Mouse (Mus musculus) adrenal gland, adult 10 weeks (tissue): ENCODE data around the gene Pno1. TPM values are rescaled to one million over a fixed set of nuclear protein-coding genes. Genes with fewer than 3 reads are reported as not detected.

Source experiments
- polyA plus RNA-seq: library from polyadenylated mRNA; stranded (reverse); fragments of 350-450 nt; fragmentation: Illumina TruSeq; extraction: RNeasy Lipid Tissue Mini Kit (QIAGEN cat#74804); gene quantifications from one replicate; pipeline ENCODE4 v1.2.3, GENCODE M21; 2014; ENCODE audit warnings: low read depth, low replicate concordance

Pno1 gene
- 144 TPM for polyA plus RNA-seq

DNA sequence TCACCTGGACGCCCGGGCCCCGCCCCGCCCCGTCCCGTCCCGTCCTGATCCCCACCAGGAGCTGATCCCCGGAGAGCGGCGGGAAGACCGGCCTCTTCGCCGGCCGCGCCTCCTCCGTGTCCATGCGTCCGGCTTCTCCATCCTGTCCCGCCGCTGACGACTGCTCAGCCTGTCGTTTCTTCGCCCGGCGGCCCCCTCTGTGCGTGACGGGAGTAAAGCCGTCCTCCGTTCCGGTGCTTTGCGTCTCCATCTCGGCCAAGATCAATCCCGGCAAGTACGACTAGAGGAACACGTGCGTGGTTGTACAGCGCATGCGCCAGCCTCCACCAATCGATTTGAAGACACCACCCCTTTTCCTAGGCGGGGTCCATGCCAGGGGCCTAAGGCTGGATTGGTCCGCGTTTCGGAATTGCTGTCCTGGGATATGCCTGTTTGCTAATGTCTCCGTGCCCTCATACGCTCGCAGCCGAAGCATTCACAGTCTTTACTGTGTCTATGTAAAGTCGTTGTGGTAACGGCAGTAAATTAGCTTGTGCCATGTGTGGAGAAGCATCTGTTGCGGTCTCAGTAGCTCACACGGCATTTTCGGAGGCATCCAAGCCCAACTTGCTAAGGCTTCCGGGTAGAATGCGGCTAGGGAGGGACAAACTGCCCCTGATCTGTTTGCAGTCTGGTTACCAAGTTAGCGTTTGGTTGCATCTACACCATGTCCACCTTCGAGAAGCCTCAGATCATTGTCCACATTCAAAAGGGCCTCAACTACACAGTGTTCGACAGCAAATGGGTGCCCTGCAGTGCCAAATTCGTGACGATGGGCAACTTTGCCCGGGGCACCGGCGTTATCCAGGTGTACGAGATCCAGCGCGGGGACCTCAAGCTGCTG is at the start of gene Pno1:
Gene Pno1 (minus strand): TSS at position 311 of the 883 bp plus-strand sequence.

DNA sequence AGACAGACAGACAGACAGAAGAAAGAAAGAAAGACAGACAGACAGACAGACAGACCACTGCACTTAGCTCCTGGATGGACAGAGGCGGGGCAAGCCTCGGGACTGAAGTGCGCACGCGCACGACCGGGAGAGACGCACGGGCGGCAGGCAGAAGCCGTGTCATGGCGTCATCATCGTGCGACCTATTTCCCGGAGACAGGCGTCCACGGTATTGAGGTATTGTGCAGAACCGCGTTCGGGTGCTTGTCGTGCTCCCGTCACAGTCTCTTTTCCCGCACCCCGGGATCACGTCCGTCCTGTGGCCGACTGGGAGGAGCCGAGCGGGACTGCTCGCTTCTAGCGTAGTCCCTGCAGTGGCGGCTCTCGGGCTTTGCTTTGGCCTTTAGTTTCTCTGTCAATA is 46.1 kb upstream of the Pno1 start, which contains the start of gene C1d:
Gene C1d (plus strand): TSS at position 137 of the 400 bp plus-strand sequence.

DNA sequence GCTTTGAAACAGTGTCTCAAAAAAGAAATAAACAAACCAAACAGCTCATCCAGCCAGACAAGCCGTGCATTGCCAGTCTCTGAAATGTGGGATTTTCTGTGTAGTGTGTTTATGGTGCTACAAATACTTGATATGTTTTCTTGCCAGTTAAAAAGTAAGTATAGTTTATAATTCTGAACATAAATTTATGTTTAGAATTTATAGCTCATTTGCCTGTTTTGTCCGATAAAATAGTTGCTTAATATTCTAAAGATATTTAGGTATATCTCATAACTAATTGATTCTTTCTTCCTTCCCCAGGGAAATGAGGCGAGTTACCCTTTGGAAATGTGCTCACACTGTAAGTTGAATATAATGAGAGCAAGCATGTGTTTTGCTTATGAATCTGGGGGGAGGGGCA is 29.6 kb downstream of the Pno1 start, which contains the start of gene Wdr92:
Gene Wdr92 (plus strand): TSS at position 301 of the 400 bp plus-strand sequence.

DNA sequence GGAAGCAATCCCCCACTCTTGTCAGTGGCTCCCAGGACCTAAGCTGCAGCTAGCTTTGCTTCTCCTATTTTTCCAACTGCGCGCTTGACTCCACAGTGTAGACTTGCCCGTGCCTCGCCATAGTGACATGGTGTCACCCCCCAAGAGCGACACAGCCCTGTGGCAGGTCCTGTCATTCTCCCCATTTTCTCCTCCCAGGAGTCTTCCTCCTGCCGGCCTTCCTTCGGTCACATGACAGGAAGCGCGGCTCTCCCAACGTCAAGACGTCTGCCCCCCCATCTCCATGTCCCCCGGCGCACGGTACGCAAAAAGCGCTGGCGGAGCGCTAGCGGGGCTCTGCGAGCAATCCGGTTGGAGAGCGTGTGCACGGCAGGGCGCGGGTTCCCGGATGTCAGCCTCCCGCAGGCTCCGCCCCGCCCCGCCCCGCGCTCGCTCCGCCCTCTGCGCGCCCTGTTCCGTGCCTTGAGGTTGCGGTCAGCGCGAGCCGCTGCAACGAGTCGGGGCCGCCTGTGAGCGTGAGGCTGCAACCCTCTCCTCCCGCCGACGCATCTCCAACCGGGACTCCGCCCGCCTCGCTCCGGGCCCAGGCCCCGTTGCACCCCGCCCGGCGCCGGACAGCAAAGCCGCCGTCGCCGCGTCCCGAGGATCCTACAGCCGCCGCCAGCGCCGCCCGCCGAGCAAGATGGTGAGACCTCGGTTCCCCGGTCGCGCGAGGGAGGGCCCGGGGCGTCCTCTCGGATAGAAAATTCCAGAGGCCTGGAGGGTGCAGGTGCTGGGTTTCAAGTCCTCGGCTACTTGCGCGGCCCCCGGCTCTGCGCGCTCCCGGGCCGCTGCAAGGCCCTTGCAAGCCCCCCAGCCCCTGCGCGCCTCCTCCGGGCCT is 52.3 kb downstream of the Pno1 start, which contains the start of gene Ppp3r1:
Gene Ppp3r1 (plus strand): TSS at position 406 of the 880 bp plus-strand sequence.

Other genes starting within 250 kb of the Pno1 start
- 25.7 TPM for gene Cnrip1, start 160.0 kb downstream of the Pno1 start, polyA plus RNA-seq
- gene Plek, start 159.2 kb downstream of the Pno1 start, polyA plus RNA-seq, result 19.7 TPM
- 485 TPM for gene Ppp3r1, start 52.3 kb downstream of the Pno1 start, polyA plus RNA-seq
- 21.0 TPM for gene Wdr92, start 29.5 kb downstream of the Pno1 start, polyA plus RNA-seq
- gene C1d, start 46.0 kb upstream of the Pno1 start, polyA plus RNA-seq, result 136 TPM